Mouse (Mus musculus) Patski (cell line): ENCODE measurements around the gene Ppara. TPM values are rescaled to one million over a fixed set of nuclear protein-coding genes. Genes with fewer than 3 reads are reported as not detected.
A peak's percentile ranks its signal among the peaks of the same experiment; 100 is the strongest.

ENCODE experiments used
- ATAC-seq: fragments of 100-300 bp; one replicate; pipeline ENCODE4 v1.8.0; 2021
- CTCF ChIA-PET: fragments of 350-600 bp; sonication (Branson Sonifier 250); formaldehyde crosslinking; loops from one replicate; lab custom pipeline; 2022; ENCODE audit warnings: inconsistent platforms; lab: Charles Lee
- POLR2A ChIA-PET: fragments of 350-600 bp; sonication (Branson Sonifier 250); formaldehyde crosslinking; loops from one replicate; lab custom pipeline; 2022; ENCODE audit warnings: antibody characterized with exemption, inconsistent platforms; lab: Charles Lee
- DNase-seq: peaks from one replicate; pipeline ENCODE4 v3.0.0-alpha.2; 2011; ENCODE audit warnings: low read depth, low spot score
- H3K27me3 ChIP-seq: fragments of 371-371 bp; one replicate; pipeline ENCODE4 v1.5.1; 2021
- CTCF ChIP-seq: fragments of 100-300 bp; IDR thresholded peaks from one replicate; pipeline ENCODE4 v1.5.1; 2021
- in situ Hi-C: fragments of 300-500 bp; cut with MboI; formaldehyde crosslinking; loops from 3 replicates; pipeline ENCODE4 v1.11.1; 2018; ENCODE audit warnings: low pct_unique_long_range_greater_than_20kb, mixed read lengths
- polyA plus RNA-seq: library from polyadenylated mRNA; unstranded; gene quantifications from one replicate; pipeline ENCODE4 v1.2.3, GENCODE M21; 2021

Gene Ppara
- polyA plus RNA-seq, 1 experiment from 2014 or later, result 4.7 TPM

- ATAC-seq (peak; percentile 19), DNase-seq (no peak)
- no peak for TF ChIP-seq CTCF
- in situ Hi-C loops, result no loop called here
- no peaks in the 10 kb centered on the region for H3K27me3 ChIP-seq
- ChIA-PET CTCF (interaction anchor here (0.7 to 9.1 kb wide), 15 partner anchors 12 to 395 kb away, joined by 3 to 113 read pairs (median 4); no protein-coding TSS in a partner anchor), POLR2A (interaction anchor here (0.6 to 4.5 kb wide), 13 partner anchors 12 to 111 kb away, joined by 3 to 31 read pairs (median 7); no protein-coding TSS in a partner anchor)
Observed at GRCm38 (mm10) chr15:85710179-85710578, 24.6 kb upstream of the Ppara start.

GRCm38 (mm10) chr15:85710641-85711580, 23.9 kb upstream of the Ppara start:
- no peak for TF ChIP-seq CTCF
- in situ Hi-C loops, result no loop called here
- CTCF ChIA-PET, result interaction anchor here (0.9 to 9.1 kb wide), 11 partner anchors 12 to 395 kb away, joined by 3 to 113 read pairs (median 4); no protein-coding TSS in a partner anchor
- H3K27me3 ChIP-seq, result no peaks in the 10 kb centered on the region
- POLR2A ChIA-PET, result interaction anchor here (0.6 to 4.5 kb wide), 12 partner anchors 12 to 112 kb away, joined by 3 to 31 read pairs (median 6); no protein-coding TSS in a partner anchor
- ATAC-seq (no peak), DNase-seq (no peak)

GRCm38 (mm10) chr15:85712565-85713168, 22.1 kb upstream of the Ppara start:
- ChIA-PET POLR2A (interaction anchor here (0.8 kb wide), 1 partner anchor 102 kb away, joined by 3 read pairs; no protein-coding TSS in a partner anchor), CTCF (interaction anchor here (1.2 to 9.1 kb wide), 5 partner anchors 102 to 155 kb away, joined by 3 to 113 read pairs (median 6); no protein-coding TSS in a partner anchor)
- ATAC-seq, result no peak
- TF ChIP-seq CTCF, result no peak
- DNase-seq, result no peak
- H3K27me3 ChIP-seq, result no peaks in the 10 kb centered on the region
- in situ Hi-C loops, result no loop called here

GRCm38 (mm10) chr15:85713417-85713816, 21.4 kb upstream of the Ppara start:
- CTCF ChIA-PET, result interaction anchor here (1.3 to 9.1 kb wide), 4 partner anchors 103 to 155 kb away, joined by 5 to 113 read pairs (median 6); no protein-coding TSS in a partner anchor
- ATAC-seq (no peak), DNase-seq (no peak)
- in situ Hi-C loops, result no loop called here
- POLR2A ChIA-PET, result interaction anchor here (0.8 kb wide), 1 partner anchor 103 kb away, joined by 3 read pairs; no protein-coding TSS in a partner anchor
- no peaks in the 10 kb centered on the region for H3K27me3 ChIP-seq
- no peak for TF ChIP-seq CTCF

GRCm38 (mm10) chr15:85715059-85715458, 19.7 kb upstream of the Ppara start:
- no peak for ATAC-seq
- ChIA-PET CTCF (interaction anchor here (1.0 to 9.1 kb wide), 6 partner anchors 9 to 166 kb away, joined by 4 to 113 read pairs (median 6); no protein-coding TSS in a partner anchor), POLR2A (no interaction called here)
- no peaks in the 10 kb centered on the region for H3K27me3 ChIP-seq
- in situ Hi-C loops, result loop anchor here (5.0 kb wide), 1 partner anchor 152 kb away; no protein-coding TSS in a partner anchor
- TF ChIP-seq CTCF, result no peak
- no peak for DNase-seq

- no peaks in the 10 kb centered on the region for H3K27me3 ChIP-seq
- ATAC-seq, result peak; percentile 34
- CTCF ChIA-PET, result interaction anchor here (1.0 to 9.1 kb wide), 6 partner anchors 8 to 165 kb away, joined by 4 to 113 read pairs (median 6); no protein-coding TSS in a partner anchor
- in situ Hi-C loops, result loop anchor here (5.0 kb wide), 1 partner anchor 151 kb away; no protein-coding TSS in a partner anchor
- TF ChIP-seq CTCF, result no peak
- no peak for DNase-seq
- POLR2A ChIA-PET, result no interaction called here
Observed at GRCm38 (mm10) chr15:85716045-85716444, 18.7 kb upstream of the Ppara start.

- TF ChIP-seq CTCF, result no peak
- POLR2A ChIA-PET, result no interaction called here
- CTCF ChIA-PET, result interaction anchor here (0.9 to 2.1 kb wide), 4 partner anchors 8 to 164 kb away, joined by 4 to 7 read pairs (median 4); no protein-coding TSS in a partner anchor
- in situ Hi-C loops, result loop anchor here (5.0 kb wide), 1 partner anchor 151 kb away; no protein-coding TSS in a partner anchor
- H3K27me3 ChIP-seq, result no peaks in the 10 kb centered on the region
- no peak for ATAC-seq
- DNase-seq, result no peak
Observed at GRCm38 (mm10) chr15:85716591-85716990, 18.2 kb upstream of the Ppara start.

GRCm38 (mm10) chr15:85717008-85717407, 17.8 kb upstream of the Ppara start:
- in situ Hi-C loops, result loop anchor here (5.0 kb wide), 1 partner anchor 150 kb away; no protein-coding TSS in a partner anchor
- no peak for TF ChIP-seq CTCF
- POLR2A ChIA-PET, result no interaction called here
- H3K27me3 ChIP-seq, result no peaks in the 10 kb centered on the region
- DNase-seq (no peak), ATAC-seq (no peak)
- CTCF ChIA-PET, result interaction anchor here (0.9 to 1.8 kb wide), 2 partner anchors 118 to 150 kb away, joined by 4 to 8 read pairs; no protein-coding TSS in a partner anchor

GRCm38 (mm10) chr15:85717800-85718199, 17.0 kb upstream of the Ppara start:
- CTCF ChIA-PET, result interaction anchor here (1.2 to 1.8 kb wide), 2 partner anchors 86 to 119 kb away, joined by 3 to 8 read pairs; no protein-coding TSS in a partner anchor
- in situ Hi-C loops, result loop anchor here (5.0 kb wide), 1 partner anchor 150 kb away; no protein-coding TSS in a partner anchor
- no peak for TF ChIP-seq CTCF

More at GRCm38 (mm10) chr15:85717800-85718199, 17.0 kb upstream of the Ppara start:
- no peaks in the 10 kb centered on the region for H3K27me3 ChIP-seq
- ATAC-seq (no peak), DNase-seq (no peak)
- POLR2A ChIA-PET, result interaction anchor here (0.5 to 1.1 kb wide), 2 partner anchors 66 to 150 kb away, joined by 3 read pairs; no protein-coding TSS in a partner anchor
